Mouse (Mus musculus) megakaryocyte, embryonic 14.5 days (primary cell): ENCODE results near the gene Aspscr1. TPM values are rescaled to one million over a fixed set of nuclear protein-coding genes. Genes with fewer than 3 reads are reported as not detected.
A peak's percentile ranks its signal among the peaks of the same experiment; 100 is the strongest.
"Not testable (repeated sequence)": the region's sequence is repeated elsewhere in the genome, so short reads cannot be mapped to it uniquely, and the experiment has no call there.

Experiments used
- H3K27me3 ChIP-seq: replicated peaks from 2 replicates; pipeline ENCODE3; 2012; ENCODE audit warnings: inconsistent platforms
- H3K36me3 ChIP-seq: replicated peaks from 2 replicates; pipeline ENCODE3; 2012; ENCODE audit warnings: low read length, inconsistent platforms, mixed read lengths
- H3K4me1 ChIP-seq: 2 replicates; pipeline ENCODE4 v1.6.1; 2012; ENCODE audit warnings: inconsistent platforms
- H3K4me3 ChIP-seq: replicated peaks from 2 replicates; pipeline ENCODE3; 2012; ENCODE audit warnings: moderate library complexity, mild to moderate bottlenecking, inconsistent platforms
- H3K9me3 ChIP-seq: 2 replicates; pipeline ENCODE4 v1.6.1; 2012; ENCODE audit warnings: inconsistent platforms
- FLI1 ChIP-seq: IDR thresholded peaks from 2 replicates; pipeline ENCODE4 v1.6.1; 2012; ENCODE audit warnings: low read length, inconsistent platforms, mixed read lengths
- GATA1 ChIP-seq: IDR thresholded peaks from 3 replicates; pipeline ENCODE4 v1.6.1; 2012; ENCODE audit warnings: mixed read lengths, low read length, inconsistent platforms, borderline replicate concordance
- polyA plus RNA-seq: library from polyadenylated mRNA; stranded (reverse); fragments of >175 nt; gene quantifications from 2 replicates; pipeline ENCODE4 v1.2.3, GENCODE M21; 2012; ENCODE audit warnings: low replicate concordance; ENCODE audit not compliant: insufficient read depth

The Aspscr1 gene
- polyA plus RNA-seq, 1 experiment = 458 TPM

DNA sequence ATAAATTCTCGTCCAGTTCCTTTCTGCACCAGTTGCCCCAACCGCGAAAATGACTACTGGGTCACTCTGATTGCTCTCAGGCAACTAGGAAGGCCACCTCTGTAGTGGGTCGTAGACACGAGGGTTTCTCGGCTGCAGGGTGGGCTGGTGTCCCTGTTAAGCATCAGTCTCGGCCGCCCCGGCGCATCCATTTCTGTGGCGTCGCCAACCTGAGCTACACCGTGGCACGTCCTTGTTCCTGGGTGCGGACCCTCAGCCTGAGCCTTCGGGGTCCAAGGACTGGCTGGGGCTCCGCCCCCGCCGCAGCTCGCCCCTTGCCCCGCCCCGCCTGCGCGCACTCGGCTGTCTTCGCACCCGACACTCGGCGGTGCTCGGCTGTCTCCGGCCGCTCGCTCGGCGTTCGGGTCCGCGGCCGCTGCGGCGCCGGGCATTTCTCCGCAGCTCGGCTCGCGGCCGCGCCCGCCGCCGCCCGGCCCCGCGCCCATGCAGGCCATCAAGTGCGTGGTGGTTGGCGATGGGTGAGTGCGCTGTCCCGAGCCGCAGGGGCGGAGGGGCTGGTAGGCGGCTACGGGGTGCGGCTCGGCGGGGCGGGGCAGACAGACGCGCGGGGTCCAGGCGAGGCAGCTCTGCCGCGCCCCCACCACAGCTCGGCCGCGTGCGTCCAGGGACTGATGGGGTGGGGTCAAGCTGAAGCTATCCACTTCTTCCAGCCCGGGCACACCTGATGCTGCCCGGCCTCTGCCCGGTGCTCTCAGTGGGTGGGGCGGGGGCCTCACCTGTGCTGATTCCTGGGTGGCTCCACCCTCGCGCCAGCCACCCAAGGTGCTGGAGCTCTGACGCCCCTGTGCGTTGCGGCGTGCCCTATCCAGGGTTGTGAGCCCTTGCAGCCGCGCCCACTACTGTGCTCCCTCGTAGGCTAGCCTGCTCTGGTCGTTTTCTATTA is 48.6 kb downstream of the Aspscr1 start, which contains the start of gene Rac3:
TSS of gene Rac3 (plus strand) at position 347 of the 943 bp plus-strand sequence.
- peaks cover 30% of the 10 kb centered on the region for H3K27me3 ChIP-seq
- H3K9me3 ChIP-seq = no peaks in the 10 kb centered on the region
- peaks cover 44% of the 10 kb centered on the region for H3K4me1 ChIP-seq
- H3K36me3 ChIP-seq = peaks cover 71% of the 10 kb centered on the region
- H3K4me3 ChIP-seq = peak within 1 kb of the TSS; percentile 88
- TF ChIP-seq GATA1 (no peak), FLI1 (no peak)

- H3K27me3 ChIP-seq = peaks cover 30% of the 10 kb centered on the region
- TF ChIP-seq GATA1 (no peak), FLI1 (no peak)
- H3K4me1 ChIP-seq = peaks cover 44% of the 10 kb centered on the region
- peaks cover 63% of the 10 kb centered on the region for H3K36me3 ChIP-seq
- H3K9me3 ChIP-seq = no peaks in the 10 kb centered on the region
- H3K4me3 ChIP-seq = peak overlapping the region; percentile 88
Measured at GRCm38 (mm10) chr11:120722067-120722630, 49.4 kb downstream of the Aspscr1 start.

DNA sequence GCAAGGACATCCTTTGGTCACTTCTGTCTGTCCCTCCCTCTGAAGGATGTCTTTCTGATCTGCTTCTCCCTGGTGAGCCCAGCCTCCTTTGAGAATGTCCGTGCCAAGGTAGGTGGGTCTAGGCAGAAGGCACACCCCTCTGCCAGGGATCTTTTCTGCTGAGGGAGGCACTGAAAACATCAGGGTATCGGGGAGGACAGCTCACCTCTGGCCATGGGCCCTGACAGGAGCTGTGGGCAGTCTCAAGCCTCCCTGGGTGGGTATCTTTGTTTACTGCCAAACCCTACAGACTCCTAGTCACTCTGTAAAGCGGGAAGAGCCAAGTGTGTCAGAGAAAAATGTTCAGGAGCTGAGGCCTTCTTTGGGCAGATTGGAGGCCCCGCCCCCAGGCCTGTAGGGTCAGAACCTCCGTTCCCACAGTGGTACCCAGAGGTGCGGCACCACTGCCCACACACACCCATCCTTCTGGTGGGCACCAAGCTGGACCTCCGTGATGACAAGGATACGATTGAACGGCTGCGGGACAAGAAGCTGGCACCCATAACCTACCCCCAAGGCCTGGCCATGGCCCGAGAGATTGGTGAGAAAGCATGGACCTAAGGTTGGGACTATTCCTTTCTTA is 50.1 kb downstream of the Aspscr1 start:
- Histone ChIP-seq H3K4me3 (no peak overlapping the region), H3K9me3 (no peaks in the 10 kb centered on the region), H3K27me3 (peaks cover 30% of the 10 kb centered on the region), H3K4me1 (peaks cover 46% of the 10 kb centered on the region), H3K36me3 (peaks cover 56% of the 10 kb centered on the region)
- TF ChIP-seq GATA1 = no peak
- no peak for TF ChIP-seq FLI1

GRCm38 (mm10) chr11:120723509-120723908 is 50.7 kb downstream of the Aspscr1 start:
- peaks cover 32% of the 10 kb centered on the region for H3K27me3 ChIP-seq
- H3K9me3 ChIP-seq = no peaks in the 10 kb centered on the region
- TF ChIP-seq GATA1 (no peak), FLI1 (no peak)
- no peak overlapping the region for H3K4me3 ChIP-seq
- H3K4me1 ChIP-seq = peaks cover 48% of the 10 kb centered on the region
- H3K36me3 ChIP-seq = peaks cover 50% of the 10 kb centered on the region

DNA sequence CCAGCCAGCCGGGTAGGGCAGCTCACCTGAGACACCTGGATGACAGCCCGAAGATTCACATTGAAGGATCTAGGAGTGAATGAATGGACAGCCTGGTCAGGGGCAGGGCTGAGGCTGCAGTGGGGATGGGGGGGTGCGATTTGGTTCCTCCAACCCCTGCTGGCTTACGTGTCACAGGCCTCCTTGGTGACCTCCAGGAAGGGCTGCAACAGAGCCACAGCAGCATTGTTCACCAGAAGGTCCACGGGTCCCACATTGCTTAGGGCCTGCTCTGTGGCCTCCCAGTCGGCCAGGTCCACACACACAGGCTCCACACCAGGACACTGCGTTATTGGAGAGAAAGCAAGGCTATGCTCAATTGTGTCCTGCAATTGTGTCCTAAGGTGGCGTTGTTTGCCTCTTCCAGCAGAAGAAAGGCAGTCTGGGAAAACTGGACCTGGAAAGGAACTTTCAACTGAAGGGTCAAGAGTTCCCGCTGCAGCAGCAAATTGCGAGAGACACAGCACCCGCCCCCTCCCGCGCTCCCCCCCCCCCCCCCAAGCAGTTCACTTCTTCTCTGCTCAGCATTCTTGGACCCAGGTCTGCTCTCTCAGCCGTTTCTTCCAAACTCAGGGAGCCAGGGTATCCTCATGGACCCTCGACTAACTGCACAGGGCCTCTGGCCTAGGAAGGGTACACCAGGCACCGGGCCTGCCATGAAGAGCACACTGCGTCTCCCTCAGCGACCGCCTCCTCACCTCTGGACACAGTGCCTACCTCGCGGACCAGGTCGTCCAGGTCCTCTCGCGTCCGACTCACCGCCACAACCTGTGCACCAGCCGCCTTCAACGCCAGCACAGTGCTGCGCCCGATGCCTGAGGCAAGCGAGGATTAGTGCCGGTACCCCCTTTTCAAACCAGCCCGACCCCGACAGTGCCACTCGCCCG is 53.7 kb downstream of the Aspscr1 start:
- TF ChIP-seq FLI1 (no peak), GATA1 (no peak)
- Histone ChIP-seq H3K27me3 (peaks cover 41% of the 10 kb centered on the region), H3K4me3 (peak overlapping the region; percentile 100), H3K36me3 (peaks cover 26% of the 10 kb centered on the region), H3K4me1 (peaks cover 62% of the 10 kb centered on the region), H3K9me3 (no peaks in the 10 kb centered on the region)

DNA sequence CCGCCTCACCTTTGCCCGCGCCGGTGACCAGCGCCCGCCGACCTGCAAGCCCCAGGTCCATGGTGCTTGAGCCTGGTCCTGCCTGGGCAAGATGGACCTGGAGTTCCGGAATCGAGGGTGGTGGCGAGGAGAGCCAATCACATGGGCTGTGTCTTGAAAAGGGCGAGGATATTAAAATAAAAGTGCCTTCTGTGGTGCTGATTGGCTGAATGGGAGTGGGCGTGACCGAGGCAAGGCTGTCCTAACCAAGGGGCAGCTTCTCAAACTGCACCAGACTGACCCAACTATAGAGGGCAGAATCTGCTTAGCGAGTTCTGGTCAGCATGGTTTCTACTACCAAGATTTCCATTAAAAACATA is 54.4 kb downstream of the Aspscr1 start, which contains the start of gene Dcxr:
TSS of gene Dcxr (minus strand) at position 113 of the 359 bp plus-strand sequence.
- Histone ChIP-seq H3K4me3 (peak within 1 kb of the TSS; percentile 100), H3K9me3 (no peaks in the 10 kb centered on the region), H3K4me1 (peaks cover 59% of the 10 kb centered on the region), H3K27me3 (peaks cover 41% of the 10 kb centered on the region), H3K36me3 (peaks cover 26% of the 10 kb centered on the region)
- TF ChIP-seq FLI1 = no peak
- no peak for TF ChIP-seq GATA1

- peaks cover 26% of the 10 kb centered on the region for H3K36me3 ChIP-seq
- H3K9me3 ChIP-seq = no peaks in the 10 kb centered on the region
- H3K27me3 ChIP-seq = peaks cover 41% of the 10 kb centered on the region
- TF ChIP-seq GATA1 (no peak), FLI1 (no peak)
- peaks cover 56% of the 10 kb centered on the region for H3K4me1 ChIP-seq
- H3K4me3 ChIP-seq = peak overlapping the region; percentile 100
Measured at GRCm38 (mm10) chr11:120727564-120727963, 54.8 kb downstream of the Aspscr1 start.

- H3K9me3 ChIP-seq = no peaks in the 10 kb centered on the region
- peaks cover 22% of the 10 kb centered on the region for H3K36me3 ChIP-seq
- TF ChIP-seq GATA1 (no peak), FLI1 (no peak)
- H3K27me3 ChIP-seq = peaks cover 44% of the 10 kb centered on the region
- no peak overlapping the region for H3K4me3 ChIP-seq
- H3K4me1 ChIP-seq = peaks cover 56% of the 10 kb centered on the region
Measured at GRCm38 (mm10) chr11:120728530-120729240, 55.9 kb downstream of the Aspscr1 start.

DNA sequence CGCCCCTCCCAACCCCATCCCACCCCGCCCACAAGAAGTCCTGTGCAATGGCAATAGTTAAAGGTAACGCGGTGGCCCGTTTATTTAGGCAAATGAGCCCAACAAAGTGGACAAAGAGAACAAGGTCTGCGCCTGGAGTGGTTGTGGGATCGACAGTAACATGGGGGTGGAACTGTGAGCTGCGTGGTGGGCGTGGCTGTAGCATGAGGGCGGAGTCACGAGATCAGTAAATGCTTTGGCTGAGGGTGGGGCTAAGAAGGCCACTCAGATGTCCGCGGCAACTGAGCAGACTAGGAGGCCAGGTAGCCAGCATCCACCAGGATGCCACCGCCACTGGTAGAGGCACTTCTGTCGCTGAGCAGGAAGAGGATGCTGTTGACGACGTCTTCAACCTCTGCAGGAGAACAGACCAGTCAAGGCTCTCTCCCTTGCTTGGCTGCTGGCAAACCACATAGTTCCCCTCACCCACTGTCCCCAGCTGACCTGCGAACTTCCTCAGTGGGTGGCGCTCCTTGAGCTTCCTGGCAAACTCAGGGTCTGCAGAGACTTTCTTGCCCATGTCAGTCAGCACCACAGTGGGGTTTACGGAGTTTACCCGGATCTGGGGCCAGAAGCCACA is 56.8 kb downstream of the Aspscr1 start:
- Histone ChIP-seq H3K4me3 (peak overlapping the region; percentile 84), H3K27me3 (peaks cover 49% of the 10 kb centered on the region), H3K4me1 (peaks cover 56% of the 10 kb centered on the region), H3K36me3 (peaks cover 17% of the 10 kb centered on the region)
- not testable (repeated sequence) for H3K9me3 ChIP-seq
